Comparison of ENCODE assay signal across 8 mouse cellular contexts in the genomic region with DNA sequence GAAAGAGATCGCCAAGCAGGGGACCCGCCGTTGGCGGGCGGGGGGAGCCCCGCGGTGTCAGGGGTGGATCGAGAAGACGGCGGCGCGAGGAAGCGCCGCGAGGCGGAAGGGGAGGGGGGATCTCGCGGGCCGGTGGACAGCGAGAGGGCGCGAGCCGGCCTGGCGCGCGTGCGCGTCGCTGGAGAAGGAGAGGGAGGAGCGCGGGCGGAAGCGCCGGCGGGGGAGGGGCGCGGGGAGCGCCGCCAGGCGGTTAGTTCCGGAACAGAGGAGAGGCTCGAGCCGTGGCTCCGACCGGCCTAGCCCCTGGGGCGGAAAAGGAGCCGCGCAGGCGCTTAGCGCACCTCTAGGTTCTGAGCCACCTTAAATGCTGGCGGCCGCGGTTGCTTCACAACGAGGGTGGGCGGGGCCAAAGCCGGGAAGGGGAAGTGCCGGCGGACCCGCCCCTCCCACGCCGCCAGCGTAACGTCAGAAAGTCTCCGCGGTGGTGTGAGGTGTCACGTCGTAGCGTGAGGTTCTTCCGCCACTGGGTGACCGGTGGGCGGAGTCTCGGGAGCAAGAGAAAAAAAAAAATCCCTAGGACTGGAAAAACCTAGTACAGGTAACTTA. TPM values are rescaled to one million over a fixed set of nuclear protein-coding genes. Genes with fewer than 3 reads are reported as not detected.
DNase-seq lines count a peak whose midpoint lies in the region; ATAC-seq and TF ChIP-seq lines count a peak whose summit lies in the region.

A gene (minus strand): TSS at position 165 of the 606 bp plus-strand sequence.

- H3K4me3 ChIP-seq in CH12.LX (replicated peaks in 1 of 3; ENCODE audit: low read depth in 2 of 3, low read length in 2 of 3, poor library complexity in 1 of 3) = peak within 1 kb of the TSS; percentile 74 to 100 (median 91)
- peak within 1 kb of the TSS; percentile 100 for H3K4me3 ChIP-seq in forebrain, embryonic 11.5 days (ENCODE audit: low read depth, low read length)
- peak within 1 kb of the TSS; percentile 84 for H3K4me3 ChIP-seq in heart, embryonic 16.5 days (ENCODE audit: low read length)
- H3K4me3 ChIP-seq in liver, embryonic 15.5 days (replicated peaks) = peak within 1 kb of the TSS; percentile 78
- peak within 1 kb of the TSS; percentile 100 for H3K4me3 ChIP-seq in neural tube, embryonic 12.5 days

- peak within 1 kb of the TSS; percentile 98 for H3K27ac ChIP-seq in CH12.LX (ENCODE audit: insufficient read depth, low read depth)
- H3K27ac ChIP-seq in forebrain, embryonic 11.5 days (ENCODE audit: low read depth, low read length) = peak within 1 kb of the TSS; percentile 99
- H3K27ac ChIP-seq in heart, embryonic 16.5 days (ENCODE audit: low read length) = peak within 1 kb of the TSS; percentile 99
- H3K27ac ChIP-seq in liver, embryonic 15.5 days (replicated peaks) = peak within 1 kb of the TSS; percentile 100
- peak within 1 kb of the TSS; percentile 99 for H3K27ac ChIP-seq in neural tube, embryonic 12.5 days

- peaks cover 8 to 33% of the 10 kb centered on the region in 2 experiments for H3K4me1 ChIP-seq in CH12.LX (ENCODE audit: control insufficient read depth in 1 of 2, insufficient read depth in 2 of 2)
- H3K4me1 ChIP-seq in forebrain, embryonic 11.5 days (replicated peaks; ENCODE audit: control insufficient read depth, insufficient read depth, low read length) = peaks cover 3% of the 10 kb centered on the region; the same call in 1 of the 2 replicates
- H3K4me1 ChIP-seq in heart, embryonic 16.5 days (ENCODE audit: control insufficient read depth, insufficient read depth, low read length) = peaks cover 10% of the 10 kb centered on the region
- H3K4me1 ChIP-seq in liver, embryonic 15.5 days (replicated peaks) = peaks cover 23% of the 10 kb centered on the region
- peaks cover 12% of the 10 kb centered on the region for H3K4me1 ChIP-seq in neural tube, embryonic 12.5 days

- H3K79me2 ChIP-seq in CH12.LX (replicated peaks; ENCODE audit: control insufficient read depth, extremely low read depth, insufficient read depth, poor library complexity, severe bottlenecking) = peaks cover 34% of the 10 kb centered on the region

- dilution Hi-C loops in CH12.LX (cut with MboI; ENCODE audit: extremely low pct_ligation_motif_present, extremely low pct_unique_long_range_greater_than_20kb, low sequenced_read_pairs) = no loop called here

- peak; percentile 98 for DNase-seq in CH12.LX (ENCODE audit: extremely low read depth)
- peak; percentile 96 for DNase-seq in c-Kit-positive CD71-positive TER-119-negative erythroid progenitor cells, embryonic 14.5 days (ENCODE audit: low read depth)
- peak; percentile 100 for DNase-seq in forebrain, embryonic 11.5 days (ENCODE audit: low spot score)
- DNase-seq in kidney, postnatal 36 days = peak; percentile 99 to 100
- DNase-seq in telencephalon, adult 2 months (ENCODE audit: low read depth, low spot score) = peak; percentile 98

- ATAC-seq in forebrain, embryonic 11.5 days (replicated peaks; ENCODE audit: low FRiP score) = peak; percentile 91
- ATAC-seq in heart, embryonic 16.5 days (replicated peaks; ENCODE audit: extremely low read depth, insufficient read depth, low FRiP score) = peak; percentile 88
- ATAC-seq in liver, embryonic 15.5 days (ENCODE audit: insufficient read depth) = peak; percentile 80
- ATAC-seq in neural tube, embryonic 12.5 days (ENCODE audit: low FRiP score, low read depth) = peak; percentile 84

- H3K9ac ChIP-seq in CH12.LX (ENCODE audit: insufficient read depth, low read depth) = peak within 1 kb of the TSS; percentile 97
- peak within 1 kb of the TSS; percentile 100 for H3K9ac ChIP-seq in forebrain, embryonic 11.5 days (ENCODE audit: low read length)
- H3K9ac ChIP-seq in heart, embryonic 16.5 days (ENCODE audit: low read length) = peak within 1 kb of the TSS; percentile 99
- peak within 1 kb of the TSS; percentile 91 for H3K9ac ChIP-seq in liver, embryonic 15.5 days
- peak within 1 kb of the TSS; percentile 100 for H3K9ac ChIP-seq in neural tube, embryonic 12.5 days

- H3K27me3 ChIP-seq in CH12.LX (replicated peaks) = no peaks in the 10 kb centered on the region
- H3K27me3 ChIP-seq in forebrain, embryonic 11.5 days (ENCODE audit: control insufficient read depth, insufficient read depth, low read length) = no peaks in the 10 kb centered on the region
- H3K27me3 ChIP-seq in heart, embryonic 16.5 days (ENCODE audit: control insufficient read depth, insufficient read depth, low read length) = no peaks in the 10 kb centered on the region
- H3K27me3 ChIP-seq in liver, embryonic 15.5 days = no peaks in the 10 kb centered on the region
- H3K27me3 ChIP-seq in neural tube, embryonic 12.5 days (replicated peaks) = no peaks in the 10 kb centered on the region

- peak; percentile 69 for TF ChIP-seq POLR2A in CH12.LX (IDR thresholded peaks at IDR 0.05; ENCODE audit: low read depth, low read length)

- no peak; the same call in 1 of the 2 replicates for TF ChIP-seq EP300 in CH12.LX (IDR thresholded peaks at IDR 0.05; ENCODE audit: low read length)

- H3K4me2 ChIP-seq in CH12.LX (ENCODE audit: insufficient read depth, low read depth, poor library complexity, severe bottlenecking) = peak within 1 kb of the TSS; percentile 86
- H3K4me2 ChIP-seq in forebrain, embryonic 11.5 days (ENCODE audit: low read depth, low read length, severe bottlenecking) = peak within 1 kb of the TSS; percentile 54
- peak within 1 kb of the TSS; percentile 81 for H3K4me2 ChIP-seq in heart, embryonic 16.5 days (ENCODE audit: low read depth, low read length)
- peak within 1 kb of the TSS; percentile 78 for H3K4me2 ChIP-seq in liver, embryonic 15.5 days
- peak within 1 kb of the TSS; percentile 83 for H3K4me2 ChIP-seq in neural tube, embryonic 12.5 days (replicated peaks)

- in situ Hi-C loops in CH12.LX (cut with MboI; ENCODE audit: low pct_ligation_motif_present, low pct_unique_long_range_greater_than_20kb, low sequenced_read_pairs) = no loop called here

- peak in 1 of 2 experiments; percentile 69; a peak in 2 of 4 replicates for TF ChIP-seq CTCF in CH12.LX (conservative IDR thresholded peaks at IDR 0.05 in 1 of 2, IDR thresholded peaks at IDR 0.05 in 1 of 2; ENCODE audit: low read depth in 2 of 2, low read length in 2 of 2)

- WGBS in forebrain, embryonic 11.5 days = under 1% methylated on average over 64 of the region's 72 CpGs
- under 1% methylated on average over 67 of the region's 72 CpGs for WGBS in heart, embryonic 16.5 days
- WGBS in liver, embryonic 15.5 days (ENCODE audit: insufficient replicate concordance) = under 1% methylated on average over 61 of the region's 72 CpGs
- under 1% methylated on average over 62 of the region's 72 CpGs for WGBS in neural tube, embryonic 12.5 days

- TF ChIP-seq RAD21 in CH12.LX (IDR thresholded peaks at IDR 0.05; ENCODE audit: low read depth, low read length) = no peak; the same call in 1 of the 2 replicates

- peaks cover 27 to 29% of the 10 kb centered on the region in 2 experiments for H3K36me3 ChIP-seq in CH12.LX (replicated peaks in 1 of 2; ENCODE audit: control insufficient read depth in 1 of 2, insufficient read depth in 1 of 2, low read length in 1 of 2)
- H3K36me3 ChIP-seq in forebrain, embryonic 11.5 days (ENCODE audit: control insufficient read depth, insufficient read depth, low read length) = peaks cover 18% of the 10 kb centered on the region; the same call in 1 of the 2 replicates
- H3K36me3 ChIP-seq in heart, embryonic 16.5 days (ENCODE audit: control insufficient read depth, insufficient read depth) = peaks cover 27% of the 10 kb centered on the region
- peaks cover 29% of the 10 kb centered on the region for H3K36me3 ChIP-seq in liver, embryonic 15.5 days (replicated peaks)
- peaks cover 29% of the 10 kb centered on the region for H3K36me3 ChIP-seq in neural tube, embryonic 12.5 days

- no peaks in the 10 kb centered on the region for H3K9me3 ChIP-seq in CH12.LX (replicated peaks; ENCODE audit: low read length)
- H3K9me3 ChIP-seq in forebrain, embryonic 11.5 days (ENCODE audit: control insufficient read depth, low read length) = no peaks in the 10 kb centered on the region
- H3K9me3 ChIP-seq in heart, embryonic 16.5 days (replicated peaks; ENCODE audit: control insufficient read depth, low read length) = no peaks in the 10 kb centered on the region
- no peaks in the 10 kb centered on the region for H3K9me3 ChIP-seq in liver, embryonic 15.5 days (replicated peaks)
- H3K9me3 ChIP-seq in neural tube, embryonic 12.5 days = no peaks in the 10 kb centered on the region

TF ChIP-seq in CH12.LX, 34 proteins besides CTCF, POLR2A, EP300 and RAD21 (continues in another document):
- TF ChIP-seq MEF2A (IDR thresholded peaks at IDR 0.05; ENCODE audit: borderline replicate concordance, low read depth, low read length) (peak; percentile 86; the same call in 1 of the 2 replicates), UBTF (IDR thresholded peaks at IDR 0.05; ENCODE audit: low read depth, low read length) (peak; percentile 83), SIN3A (IDR thresholded peaks at IDR 0.05; ENCODE audit: low read length) (peak; percentile 91), USF1 (IDR thresholded peaks at IDR 0.05; ENCODE audit: low read depth, low read length) (no peak; the same call in 1 of the 2 replicates), MXI1 (IDR thresholded peaks at IDR 0.05; ENCODE audit: low read depth, low read length) (peak; percentile 69), E2F4 (IDR thresholded peaks at IDR 0.05; ENCODE audit: insufficient replicate concordance, low read depth, low read length) (peak; percentile 66; the same call in 1 of the 2 replicates), SMC3 (IDR thresholded peaks at IDR 0.05; ENCODE audit: low read depth, low read length) (peak; percentile 35; the same call in 1 of the 2 replicates), IRF4 (IDR thresholded peaks at IDR 0.05; ENCODE audit: low read depth, low read length) (peak; percentile 65; the same call in 1 of the 2 replicates), GABPA (IDR thresholded peaks at IDR 0.05; ENCODE audit: insufficient replicate concordance, low read depth, low read length) (no peak), NRF1 (IDR thresholded peaks at IDR 0.05; ENCODE audit: low read depth, low read length) (peak; percentile 94), BHLHE40 (IDR thresholded peaks at IDR 0.05; ENCODE audit: low read depth, low read length) (peak; percentile 54; the same call in 1 of the 2 replicates), ZC3H11A (IDR thresholded peaks at IDR 0.05; ENCODE audit: low read depth, low read length) (no peak), TBP (conservative IDR thresholded peaks at IDR 0.05; ENCODE audit: low read depth, low read length) (peak; percentile 63), POLR2AphosphoS2 (IDR thresholded peaks at IDR 0.05; ENCODE audit: low read depth, low read length) (no peak)

RNA-seq across cellular contexts. Expression of the gene that starts here (rescaled TPM):
- 42.4 and 64.2 TPM in 2 replicates for total RNA-seq in CH12.LX (2012; rRNA removed)
- total RNA-seq in CH12.LX (2014; rRNA removed) = 16.5 and 18.8 TPM in 2 replicates
- 104 and 122 TPM in 2 replicates for polyA plus RNA-seq in CH12.LX (2012; ENCODE audit: insufficient read length, low read depth)
- polyA plus RNA-seq in forebrain, embryonic 11.5 days (2014; fragmentation: Nextera tagmentation; extraction: Ambion mirVana) = 81.4 and 81.8 TPM in 2 replicates
- polyA plus RNA-seq in heart, embryonic 16.5 days (2015; fragmentation: Nextera tagmentation; extraction: Ambion mirVana) = 29.7 and 30.6 TPM in 2 replicates
- 26.2 and 26.8 TPM in 2 replicates for polyA plus RNA-seq in liver, embryonic 15.5 days (2015; fragmentation: Nextera tagmentation; extraction: Ambion mirVana)
- polyA plus RNA-seq in neural tube, embryonic 12.5 days (2016; fragmentation: Nextera tagmentation; extraction: Ambion mirVana) = 74.7 and 81.0 TPM in 2 replicates

Comparison
In these comparisons a context has a peak if more than half of its experiments do, and no peak if none do; other contexts are left out.
1. Peak in every context shown above with its lines: DNase-seq, ATAC-seq, H3K4me3 ChIP-seq and H3K27ac ChIP-seq.